Mouse (Mus musculus): ENCODE data around the gene Crk. TPM values are rescaled to one million over a fixed set of nuclear protein-coding genes. Genes with fewer than 3 reads are reported as not detected.

Crk gene
- total and polyA plus RNA-seq, 3 experiments = 37.8 to 44.6 (median 39.9) TPM

DNA sequence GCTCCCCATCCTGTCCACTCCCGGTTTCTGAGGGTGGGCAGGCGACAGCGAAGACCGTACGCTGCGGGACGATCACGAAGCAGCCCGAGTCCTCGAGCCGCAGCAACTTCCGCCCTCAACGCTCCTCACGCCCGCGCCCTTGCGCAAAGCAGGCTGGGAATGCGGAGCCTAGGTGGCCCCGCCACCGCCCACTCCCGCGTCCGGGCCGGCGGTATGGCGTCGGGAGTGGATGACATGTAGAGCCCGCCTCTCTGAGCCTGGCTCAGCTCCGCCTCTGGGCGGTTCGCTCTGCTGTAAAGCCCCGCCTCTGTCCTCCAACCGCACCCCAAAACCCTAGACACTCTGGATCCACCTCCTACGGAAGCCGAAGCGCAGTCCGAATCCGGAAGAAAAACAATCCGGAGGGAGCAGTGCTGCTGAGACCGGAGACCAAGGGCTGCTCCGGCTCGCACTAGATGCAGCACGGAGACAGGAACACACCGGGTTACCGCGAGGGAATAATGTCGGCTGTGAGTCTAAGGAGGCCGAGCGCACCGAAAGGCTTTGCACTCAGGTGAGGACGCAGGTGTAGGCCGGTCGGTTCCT lies 48.3 kb upstream of the Crk start, which contains the start of gene Inpp5k (continued):
- TF ChIP-seq GABPA (IDR thresholded peaks at IDR 0.05; ENCODE audit: insufficient replicate concordance, low read depth, low read length) (no peak), MXI1 (IDR thresholded peaks at IDR 0.05; ENCODE audit: low read depth, low read length) (peak; percentile 81), POLR2A (IDR thresholded peaks at IDR 0.05; ENCODE audit: low read depth, low read length) (peak; percentile 99), TBP (conservative IDR thresholded peaks at IDR 0.05; ENCODE audit: low read depth, low read length) (peak; percentile 67; the same call in 1 of the 2 replicates), NRF1 (IDR thresholded peaks at IDR 0.05; ENCODE audit: low read depth, low read length) (peak; percentile 73), JUND (conservative IDR thresholded peaks at IDR 0.05; ENCODE audit: low read depth, low read length) (no peak), CHD2 (IDR thresholded peaks at IDR 0.05; ENCODE audit: low read length) (no peak)

DNA sequence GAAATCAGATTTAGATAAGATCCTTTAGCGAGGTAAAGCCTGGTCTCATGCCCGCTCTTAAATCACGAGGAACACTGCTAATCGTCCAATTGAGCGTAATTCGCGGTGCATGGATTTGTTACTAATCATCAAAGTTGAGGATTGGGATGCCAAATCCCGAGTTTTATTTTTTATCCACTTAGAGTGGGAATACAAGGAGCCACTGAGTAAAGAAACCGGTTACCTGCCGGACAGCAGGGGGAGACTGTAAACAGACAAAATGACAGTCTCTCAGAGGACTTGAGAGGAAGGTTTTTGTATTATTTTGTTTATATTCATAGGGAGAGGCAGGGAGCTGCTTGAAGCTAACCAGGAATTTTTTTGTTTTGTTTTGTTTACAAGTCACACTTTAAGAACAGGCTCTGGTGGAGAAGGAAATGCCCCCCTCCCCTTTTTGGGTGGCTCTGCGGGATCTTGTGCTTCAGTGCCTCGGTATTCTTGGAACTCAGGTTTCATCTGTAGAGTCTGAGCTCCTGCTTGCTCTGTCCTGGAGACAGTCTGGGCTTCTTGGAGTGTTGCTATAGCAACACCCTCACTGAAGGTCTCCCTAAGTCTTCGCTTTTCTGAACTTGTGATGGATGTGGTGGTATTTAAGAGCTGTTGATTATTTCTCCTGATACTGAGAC lies 47.4 kb upstream of the Crk start:
- Histone ChIP-seq H3K4me2 (ENCODE audit: insufficient read depth, low read depth, poor library complexity, severe bottlenecking) (peak overlapping the region; percentile 85), H3K36me3 (replicated peaks in 1 of 2; ENCODE audit: control insufficient read depth in 1 of 2, insufficient read depth in 1 of 2, low read length in 1 of 2) (peaks cover 38 to 69% of the 10 kb centered on the region in 2 experiments), H3K4me1 (ENCODE audit: control insufficient read depth in 1 of 2, insufficient read depth in 2 of 2) (peaks cover 9 to 47% of the 10 kb centered on the region in 2 experiments), H3K9ac (ENCODE audit: insufficient read depth, low read depth) (peak overlapping the region; percentile 34), H3K4me3 (replicated peaks in 1 of 3; ENCODE audit: low read depth in 2 of 3, low read length in 2 of 3, poor library complexity in 1 of 3) (peak overlapping the region; percentile 68 to 81 (median 79)), H3K9me3 (replicated peaks; ENCODE audit: low read length) (no peaks in the 10 kb centered on the region), H3K27ac (ENCODE audit: insufficient read depth, low read depth) (no peak overlapping the region), H3K79me2 (replicated peaks; ENCODE audit: control insufficient read depth, extremely low read depth, insufficient read depth, poor library complexity, severe bottlenecking) (no peaks in the 10 kb centered on the region), H3K27me3 (replicated peaks) (no peaks in the 10 kb centered on the region)
- dilution Hi-C loops (cut with MboI; ENCODE audit: extremely low pct_ligation_motif_present, extremely low pct_unique_long_range_greater_than_20kb, low sequenced_read_pairs) (no loop called here), in situ Hi-C loops (cut with MboI; ENCODE audit: low pct_ligation_motif_present, low pct_unique_long_range_greater_than_20kb, low sequenced_read_pairs) (no loop called here)
- TF ChIP-seq SMC3 (IDR thresholded peaks at IDR 0.05; ENCODE audit: low read depth, low read length) (peak; percentile 73), RAD21 (IDR thresholded peaks at IDR 0.05; ENCODE audit: low read depth, low read length) (peak; percentile 72), MAFK (IDR thresholded peaks at IDR 0.05; ENCODE audit: insufficient replicate concordance, low read length) (no peak), HCFC1 (IDR thresholded peaks at IDR 0.05; ENCODE audit: low read depth, low read length) (peak; percentile 19; the same call in 1 of the 2 replicates), CTCF (conservative IDR thresholded peaks at IDR 0.05 in 1 of 2, IDR thresholded peaks at IDR 0.05 in 1 of 2; ENCODE audit: low read depth in 2 of 2, low read length in 2 of 2) (peak; percentile 12 to 76; a peak in 2 of 4 replicates)
- DNase-seq (ENCODE audit: extremely low read depth) = peak; percentile 33

DNA sequence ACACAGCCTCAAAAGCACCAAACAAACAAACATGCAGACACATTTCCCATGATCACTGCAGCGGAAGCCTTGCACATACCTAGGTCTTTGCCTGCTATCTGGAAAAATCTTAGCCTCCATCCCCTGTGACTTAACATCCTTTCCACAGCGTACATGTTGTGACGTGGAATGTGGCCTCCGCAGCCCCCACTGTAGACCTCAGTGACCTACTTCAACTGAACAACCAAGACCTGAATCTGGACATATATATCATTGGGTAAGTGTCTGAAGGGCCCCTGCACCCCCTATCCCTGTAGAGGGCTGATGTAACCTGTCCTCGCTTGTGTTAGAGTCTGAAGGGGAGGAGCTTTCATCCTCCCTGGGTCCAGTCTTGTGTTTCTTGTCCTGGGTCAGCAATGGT lies 46.1 kb upstream of the Crk start:
- dilution Hi-C loops (cut with MboI; ENCODE audit: extremely low pct_ligation_motif_present, extremely low pct_unique_long_range_greater_than_20kb, low sequenced_read_pairs) (no loop called here), in situ Hi-C loops (cut with MboI; ENCODE audit: low pct_ligation_motif_present, low pct_unique_long_range_greater_than_20kb, low sequenced_read_pairs) (no loop called here)
- Histone ChIP-seq H3K4me1 (ENCODE audit: control insufficient read depth in 1 of 2, insufficient read depth in 2 of 2) (peaks cover 9 to 59% of the 10 kb centered on the region in 2 experiments), H3K27me3 (replicated peaks) (no peaks in the 10 kb centered on the region), H3K9me3 (replicated peaks; ENCODE audit: low read length) (no peaks in the 10 kb centered on the region), H3K9ac (ENCODE audit: insufficient read depth, low read depth) (no peak overlapping the region), H3K36me3 (replicated peaks in 1 of 2; ENCODE audit: control insufficient read depth in 1 of 2, insufficient read depth in 1 of 2, low read length in 1 of 2) (peaks cover 34 to 69% of the 10 kb centered on the region in 2 experiments), H3K27ac (ENCODE audit: insufficient read depth, low read depth) (no peak overlapping the region), H3K79me2 (replicated peaks; ENCODE audit: control insufficient read depth, extremely low read depth, insufficient read depth, poor library complexity, severe bottlenecking) (no peaks in the 10 kb centered on the region), H3K4me2 (ENCODE audit: insufficient read depth, low read depth, poor library complexity, severe bottlenecking) (no peak overlapping the region), H3K4me3 (replicated peaks in 1 of 3; ENCODE audit: low read depth in 2 of 3, low read length in 2 of 3, poor library complexity in 1 of 3) (no peak overlapping the region)
- DNase-seq (ENCODE audit: extremely low read depth) = no peak
- TF ChIP-seq JUND (conservative IDR thresholded peaks at IDR 0.05; ENCODE audit: low read depth, low read length) = no peak
- TF ChIP-seq NELFE (IDR thresholded peaks at IDR 0.05; ENCODE audit: low read depth, low read length) = no peak
- TF ChIP-seq ZKSCAN1 (IDR thresholded peaks at IDR 0.05; ENCODE audit: borderline replicate concordance, low read depth, low read length) = no peak
- no peak for TF ChIP-seq MAZ (IDR thresholded peaks at IDR 0.05; ENCODE audit: low read depth, low read length)
- no peak for TF ChIP-seq SMC3 (IDR thresholded peaks at IDR 0.05; ENCODE audit: low read depth, low read length)
- no peak for TF ChIP-seq GABPA (IDR thresholded peaks at IDR 0.05; ENCODE audit: insufficient replicate concordance, low read depth, low read length)
- no peak for TF ChIP-seq USF1 (IDR thresholded peaks at IDR 0.05; ENCODE audit: low read depth, low read length)
- TF ChIP-seq ZNF384 (IDR thresholded peaks at IDR 0.05; ENCODE audit: low read depth, low read length) = no peak
- no peak for TF ChIP-seq KAT2A (IDR thresholded peaks at IDR 0.05; ENCODE audit: insufficient replicate concordance, low read length)
- TF ChIP-seq ZC3H11A (IDR thresholded peaks at IDR 0.05; ENCODE audit: low read depth, low read length) = no peak
- no peak for TF ChIP-seq MAFK (IDR thresholded peaks at IDR 0.05; ENCODE audit: insufficient replicate concordance, low read length)
- no peak for TF ChIP-seq NRF1 (IDR thresholded peaks at IDR 0.05; ENCODE audit: low read depth, low read length)
- no peak for TF ChIP-seq BHLHE40 (IDR thresholded peaks at IDR 0.05; ENCODE audit: low read depth, low read length)
- TF ChIP-seq RCOR1 (conservative IDR thresholded peaks at IDR 0.05; ENCODE audit: low read depth, low read length) = no peak
- no peak for TF ChIP-seq HCFC1 (IDR thresholded peaks at IDR 0.05; ENCODE audit: low read depth, low read length)
- no peak for TF ChIP-seq E2F4 (IDR thresholded peaks at IDR 0.05; ENCODE audit: insufficient replicate concordance, low read depth, low read length)
- TF ChIP-seq EP300 (IDR thresholded peaks at IDR 0.05; ENCODE audit: low read length) = no peak
- no peak for TF ChIP-seq ETS1 (conservative IDR thresholded peaks at IDR 0.05; ENCODE audit: low read depth, low read length)
- TF ChIP-seq RAD21 (IDR thresholded peaks at IDR 0.05; ENCODE audit: low read depth, low read length) = no peak

All from CH12.LX (cell line).